Comparison of ENCODE assay signal across 27 mouse cellular contexts in the genomic region with DNA sequence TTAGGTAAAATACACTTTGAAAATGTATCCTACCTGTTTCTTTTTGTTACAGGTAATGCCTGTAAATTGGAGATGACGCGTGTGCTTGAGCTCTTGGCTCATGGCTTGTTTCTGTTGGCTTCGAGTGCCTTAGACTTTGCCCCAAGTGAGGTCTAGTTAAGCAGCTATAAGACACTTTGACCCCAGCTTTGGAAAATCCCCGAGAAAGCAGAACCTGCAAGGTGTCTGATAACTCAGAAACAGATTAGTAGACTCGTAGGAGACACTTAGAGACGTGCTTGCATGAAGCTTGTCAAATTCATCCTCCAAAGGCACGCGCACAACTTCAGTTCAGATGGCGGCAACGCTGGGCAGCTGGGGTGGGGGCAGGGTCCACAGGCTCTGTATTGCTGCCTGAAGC.
DNase-seq lines count a peak whose midpoint lies in the region; ATAC-seq and TF ChIP-seq lines count a peak whose summit lies in the region.
"Had no signal": no experiment of that assay in that cellular context is flagged by ENCODE, and none has a peak within 500 bp of the region (broad histone marks: within the 10 kb centered on the region; RNA-seq: fewer than 3 reads in every experiment).

No protein-coding gene starts in this region.

- WGBS in intestine, postnatal 0 days = 62% methylated on average over 10 of the region's 10 CpGs
- WGBS in intestine, embryonic 16.5 days = 77% methylated on average over 10 of the region's 10 CpGs
- 77% methylated on average over 10 of the region's 10 CpGs for WGBS in liver, adult 2 months
- WGBS in liver, postnatal 0 days (ENCODE audit: insufficient replicate concordance) = 77% methylated on average over 10 of the region's 10 CpGs

- peak; percentile 59 for ATAC-seq in intestine, postnatal 0 days
- ATAC-seq in intestine, embryonic 16.5 days = no peak
- no peak for ATAC-seq in liver, postnatal 0 days
- ATAC-seq: CD4-positive, CD25-positive, alpha-beta regulatory T cell, adult 4 months; forebrain, embryonic 13.5 days; midbrain, embryonic 16.5 days had no signal

- TF ChIP-seq POLR2A in liver, adult 2 months (IDR thresholded peaks at IDR 0.05; ENCODE audit: extremely low read depth, insufficient read depth, low read length) = no peak

- H3K27ac ChIP-seq in intestine, postnatal 0 days (ENCODE audit: low read depth, low read length) = no peak overlapping the region
- no peak overlapping the region for H3K27ac ChIP-seq in intestine, embryonic 16.5 days (ENCODE audit: low read length)
- H3K27ac ChIP-seq in liver, adult 2 months (replicated peaks; ENCODE audit: insufficient read depth, low read depth, low read length) = no peak overlapping the region
- H3K27ac ChIP-seq in liver, postnatal 0 days (ENCODE audit: low read depth) = no peak overlapping the region
- H3K27ac ChIP-seq: forebrain, embryonic 13.5 days; hindbrain, embryonic 12.5 days; kidney, postnatal 0 days; liver, embryonic 13.5 days; stomach, postnatal 0 days had no signal

- no peaks in the 10 kb centered on the region for H3K79me2 ChIP-seq in liver, adult 2 months (ENCODE audit: control insufficient read depth, insufficient read depth, low read length)

- no peak overlapping the region for H3K4me2 ChIP-seq in intestine, postnatal 0 days (replicated peaks; ENCODE audit: low read depth)
- no peak overlapping the region for H3K4me2 ChIP-seq in intestine, embryonic 16.5 days (ENCODE audit: low read depth, low read length)
- no peak overlapping the region for H3K4me2 ChIP-seq in liver, postnatal 0 days (ENCODE audit: low read depth, low read length)
- H3K4me2 ChIP-seq: forebrain, embryonic 13.5 days; heart, embryonic 11.5 days; hindbrain, embryonic 12.5 days; liver, embryonic 13.5 days; lung, embryonic 14.5 days had no signal

- TF ChIP-seq CTCF in intestine, postnatal 0 days (IDR thresholded peaks at IDR 0.05; ENCODE audit: low read depth) = no peak
- TF ChIP-seq CTCF in liver, adult 2 months (IDR thresholded peaks at IDR 0.05; ENCODE audit: low read depth, low read length) = no peak
- TF ChIP-seq CTCF in liver, postnatal 0 days (IDR thresholded peaks at IDR 0.05; ENCODE audit: low read depth) = no peak

- H3K9me3 ChIP-seq in intestine, postnatal 0 days (ENCODE audit: control insufficient read depth) = no peaks in the 10 kb centered on the region
- H3K9me3 ChIP-seq in intestine, embryonic 16.5 days (ENCODE audit: control insufficient read depth, low read length) = no peaks in the 10 kb centered on the region
- no peaks in the 10 kb centered on the region for H3K9me3 ChIP-seq in liver, postnatal 0 days (ENCODE audit: low read length)
- H3K9me3 ChIP-seq: forebrain, embryonic 13.5 days; hindbrain, embryonic 12.5 days; liver, embryonic 13.5 days had no signal

- H3K9ac ChIP-seq in intestine, postnatal 0 days (ENCODE audit: low read depth, low read length) = no peak overlapping the region
- H3K9ac ChIP-seq in intestine, embryonic 16.5 days (ENCODE audit: low read depth, low read length) = no peak overlapping the region
- no peak overlapping the region for H3K9ac ChIP-seq in liver, adult 2 months (ENCODE audit: low read depth, low read length)
- H3K9ac ChIP-seq in liver, postnatal 0 days (replicated peaks) = no peak overlapping the region
- H3K9ac ChIP-seq: forebrain, embryonic 13.5 days; hindbrain, embryonic 12.5 days; liver, embryonic 13.5 days; lung, embryonic 14.5 days had no signal

- no peaks in the 10 kb centered on the region for H3K36me3 ChIP-seq in intestine, postnatal 0 days (ENCODE audit: control insufficient read depth, insufficient read depth)
- H3K36me3 ChIP-seq in intestine, embryonic 16.5 days (ENCODE audit: control insufficient read depth, insufficient read depth, low read length) = no peaks in the 10 kb centered on the region
- H3K36me3 ChIP-seq in liver, adult 2 months (ENCODE audit: control insufficient read depth, insufficient read depth, low read length) = no peaks in the 10 kb centered on the region
- H3K36me3 ChIP-seq in liver, postnatal 0 days (replicated peaks; ENCODE audit: insufficient read depth, low read length) = no peaks in the 10 kb centered on the region
- H3K36me3 ChIP-seq: hindbrain, embryonic 12.5 days; liver, embryonic 13.5 days had no signal

- TF ChIP-seq EP300 in liver, postnatal 0 days (IDR thresholded peaks at IDR 0.05; ENCODE audit: low read depth) = no peak

- no peak overlapping the region for H3K4me3 ChIP-seq in intestine, postnatal 0 days (ENCODE audit: low read depth, low read length)
- H3K4me3 ChIP-seq in intestine, embryonic 16.5 days (ENCODE audit: low read length) = no peak overlapping the region
- no peak overlapping the region for H3K4me3 ChIP-seq in liver, adult 2 months (ENCODE audit: insufficient read depth, low read depth, low read length)
- H3K4me3 ChIP-seq in liver, postnatal 0 days (ENCODE audit: low read depth, low read length) = no peak overlapping the region
- H3K4me3 ChIP-seq: forebrain, embryonic 13.5 days; hindbrain, embryonic 12.5 days; liver, embryonic 13.5 days had no signal

- no peaks in the 10 kb centered on the region for H3K27me3 ChIP-seq in intestine, postnatal 0 days (replicated peaks; ENCODE audit: control insufficient read depth, insufficient read depth, low read length)
- no peaks in the 10 kb centered on the region for H3K27me3 ChIP-seq in intestine, embryonic 16.5 days (replicated peaks; ENCODE audit: control insufficient read depth, insufficient read depth, low read length)
- H3K27me3 ChIP-seq in liver, adult 2 months (ENCODE audit: control insufficient read depth, insufficient read depth, low read length) = no peaks in the 10 kb centered on the region; the same call in 1 of the 2 replicates
- H3K27me3 ChIP-seq in liver, postnatal 0 days (ENCODE audit: insufficient read depth, low read length) = no peaks in the 10 kb centered on the region
- H3K27me3 ChIP-seq: forebrain, embryonic 13.5 days; liver, embryonic 13.5 days had no signal

- H3K4me1 ChIP-seq in intestine, postnatal 0 days (replicated peaks; ENCODE audit: control insufficient read depth, insufficient read depth, low read length) = no peaks in the 10 kb centered on the region
- H3K4me1 ChIP-seq in intestine, embryonic 16.5 days (ENCODE audit: control insufficient read depth, insufficient read depth, low read length) = no peaks in the 10 kb centered on the region
- no peaks in the 10 kb centered on the region for H3K4me1 ChIP-seq in liver, adult 2 months (ENCODE audit: control insufficient read depth, insufficient read depth, low read length)
- H3K4me1 ChIP-seq in liver, postnatal 0 days (ENCODE audit: insufficient read depth) = no peaks in the 10 kb centered on the region
- H3K4me1 ChIP-seq: forebrain, embryonic 13.5 days; liver, embryonic 13.5 days had no signal

- peak; percentile 37 for DNase-seq in liver, adult 2 months (ENCODE audit: extremely low read depth, low read depth, low spot score)
- DNase-seq in liver, postnatal 0 days = no peak
- DNase-seq in kidney, postnatal 10 days = peak; percentile 16
- DNase-seq in spleen, adult 18-20 months = no peak
- DNase-seq in layer of hippocampus, adult 11-12 months (ENCODE audit: low spot score) = no peak
- DNase-seq: adrenal gland, postnatal 25 days; cerebellum, adult 18-20 months; cerebellum, postnatal 10 days; gastrocnemius, postnatal 14 days; heart, postnatal 36 days; layer of hippocampus, postnatal 36 days; left cerebral cortex, postnatal 4 days; liver, embryonic 13.5 days; lung, embryonic 14.5 days; lung, postnatal 14 days; right cerebral cortex, adult 18-20 months; thymus, adult 18-20 months; thymus, postnatal 25 days had no signal

Comparison
In these comparisons a context has a peak if more than half of its experiments do, and no peak if none do; other contexts are left out.
1. DNase-seq: peak in liver, adult 2 months (single experiment) and kidney, postnatal 10 days (single experiment); none in liver, postnatal 0 days (single experiment), spleen, adult 18-20 months (0 of 2) and layer of hippocampus, adult 11-12 months (single experiment).